Mouse (Mus musculus): ENCODE measurements around the gene Rnf151.
"Not testable (repeated sequence)": the region's sequence is repeated elsewhere in the genome, so short reads cannot be mapped to it uniquely, and the experiment has no call there.

The Rnf151 gene

GRCm38 (mm10) chr17:24705821-24706220 is 12.0 kb downstream of the Rnf151 start:
- no peak for DNase-seq (ENCODE audit: low spot score in 2 of 2)

GRCm38 (mm10) chr17:24701251-24701650 is 16.6 kb downstream of the Rnf151 start:
- no peak for DNase-seq (ENCODE audit: low spot score in 2 of 2)

- DNase-seq (ENCODE audit: low spot score in 2 of 2), result no peak
Measured at GRCm38 (mm10) chr17:24699473-24699872, 18.4 kb downstream of the Rnf151 start.

- DNase-seq (ENCODE audit: low spot score in 2 of 2), result no peak
Measured at GRCm38 (mm10) chr17:24698715-24699114, 19.1 kb downstream of the Rnf151 start.

GRCm38 (mm10) chr17:24697985-24698384 is 19.9 kb downstream of the Rnf151 start:
- DNase-seq (ENCODE audit: low spot score in 2 of 2), result no peak

GRCm38 (mm10) chr17:24696011-24696697 is 21.7 kb downstream of the Rnf151 start, which contains the start of the genes Gfer and Noxo1:
Gene Gfer, minus strand, starts transcription at chr17:24696156.
Gene Noxo1, plus strand, starts transcription at chr17:24696234.
- DNase-seq (ENCODE audit: low spot score in 2 of 2), result peak; percentile 67 to 86

GRCm38 (mm10) chr17:24695326-24696010 is 22.4 kb downstream of the Rnf151 start:
- DNase-seq (ENCODE audit: low spot score in 2 of 2), result no peak

- no peak for DNase-seq (ENCODE audit: low spot score in 2 of 2)
Measured at GRCm38 (mm10) chr17:24692385-24692784, 25.5 kb downstream of the Rnf151 start.

- peak in 1 of 2 experiments; percentile 53 for DNase-seq (ENCODE audit: low spot score in 2 of 2)
Measured at GRCm38 (mm10) chr17:24689251-24690081, 28.4 kb downstream of the Rnf151 start, which contains the start of gene Syngr3. Gene Syngr3, minus strand, starts transcription at chr17:24689955.

GRCm38 (mm10) chr17:24687599-24687998 is 30.3 kb downstream of the Rnf151 start:
- no peak for DNase-seq (ENCODE audit: low spot score in 2 of 2)

- no peak for DNase-seq (ENCODE audit: low spot score in 2 of 2)
Measured at GRCm38 (mm10) chr17:24687146-24687595, 30.7 kb downstream of the Rnf151 start.

GRCm38 (mm10) chr17:24686514-24686913 is 31.3 kb downstream of the Rnf151 start:
- DNase-seq (ENCODE audit: low spot score in 2 of 2), result no peak

GRCm38 (mm10) chr17:24677500-24678080 is 40.3 kb downstream of the Rnf151 start:
- no peak for DNase-seq (ENCODE audit: low spot score in 2 of 2)

GRCm38 (mm10) chr17:24676877-24677276 is 41.0 kb downstream of the Rnf151 start:
- no peak for DNase-seq (ENCODE audit: low spot score in 2 of 2)

- peak in 1 of 2 experiments; percentile 61 for DNase-seq (ENCODE audit: low spot score in 2 of 2)
Measured at GRCm38 (mm10) chr17:24676187-24676586, 41.7 kb downstream of the Rnf151 start.

- no peak for DNase-seq (ENCODE audit: low spot score in 2 of 2)
Measured at GRCm38 (mm10) chr17:24674277-24674676, 43.6 kb downstream of the Rnf151 start.

- no peak for DNase-seq (ENCODE audit: low spot score in 2 of 2)
Measured at GRCm38 (mm10) chr17:24672141-24672540, 45.7 kb downstream of the Rnf151 start.

GRCm38 (mm10) chr17:24671346-24671745 is 46.5 kb downstream of the Rnf151 start:
- no peak for DNase-seq (ENCODE audit: low spot score in 2 of 2)

GRCm38 (mm10) chr17:24670246-24670844 is 47.5 kb downstream of the Rnf151 start:
- DNase-seq (ENCODE audit: low spot score in 2 of 2), result no peak

GRCm38 (mm10) chr17:24669545-24670245 is 48.2 kb downstream of the Rnf151 start, which contains the start of gene Zfp598:
Gene Zfp598, plus strand, starts transcription at chr17:24669687.
- DNase-seq (ENCODE audit: low spot score in 2 of 2), result peak; percentile 88 to 94

GRCm38 (mm10) chr17:24669214-24669544 is 48.7 kb downstream of the Rnf151 start:
- DNase-seq (ENCODE audit: low spot score in 2 of 2), result not testable (repeated sequence)

Measured in frontal cortex, postnatal 10 days (tissue).